Mouse (Mus musculus) kidney, postnatal 0 days (tissue): ENCODE data around the gene 1700024P04Rik. TPM values are rescaled to one million over a fixed set of nuclear protein-coding genes. Genes with fewer than 3 reads are reported as not detected.

Source experiments
- ATAC-seq: fragments of 200-750 bp; cut with Nextera tagmentation; replicated peaks from 2 replicates; pipeline ENCODE4 v1.8.0; 2017; ENCODE audit warnings: low read depth, moderate number of reproducible peaks, moderate TSS enrichment, moderate library complexity; ENCODE audit not compliant: low FRiP score
- DNase-seq: peaks from one replicate; pipeline ENCODE4 v3.0.0-alpha.2; 2016; ENCODE audit warnings: low spot score
- H3K27ac ChIP-seq: fragments of 300-500 bp; sonication (generic); 2 replicates; pipeline ENCODE4 v1.5.1; 2014; ENCODE audit warnings: mild to moderate bottlenecking
- H3K27me3 ChIP-seq: fragments of 300-500 bp; sonication (generic); 2 replicates; pipeline ENCODE4 v1.6.1; 2014; ENCODE audit warnings: low read length, mixed read lengths; ENCODE audit not compliant: insufficient read depth
- H3K36me3 ChIP-seq: fragments of 300-500 bp; sonication (generic); 2 replicates; pipeline ENCODE4 v1.6.1; 2014; ENCODE audit warnings: low read length, mixed read lengths; ENCODE audit not compliant: insufficient read depth
- H3K4me1 ChIP-seq: fragments of 300-500 bp; sonication (generic); replicated peaks from 2 replicates; pipeline ENCODE4 v1.6.1; 2014; ENCODE audit warnings: antibody characterized with exemption, low read length, mixed read lengths; ENCODE audit not compliant: insufficient read depth
- H3K4me2 ChIP-seq: fragments of 300-500 bp; sonication (generic); 2 replicates; pipeline ENCODE4 v1.6.1; 2014; ENCODE audit warnings: mild to moderate bottlenecking, low read length, moderate library complexity, mixed read lengths
- H3K4me3 ChIP-seq: fragments of 300-500 bp; sonication (generic); replicated peaks from 2 replicates; pipeline ENCODE4 v1.5.1; 2014; ENCODE audit warnings: low read depth, low read length
- H3K9ac ChIP-seq: fragments of 300-500 bp; sonication (generic); 2 replicates; pipeline ENCODE4 v1.6.1; 2014; ENCODE audit warnings: low read depth, low read length
- H3K9me3 ChIP-seq: fragments of 300-500 bp; sonication (generic); replicated peaks from 2 replicates; pipeline ENCODE4 v1.6.1; 2016; ENCODE audit warnings: low read length, inconsistent platforms, mixed read lengths
- CTCF ChIP-seq: IDR thresholded peaks from 2 replicates; pipeline ENCODE4 v1.5.1; 2016; ENCODE audit warnings: antibody characterized with exemption, low read depth, mild to moderate bottlenecking, moderate library complexity
- WGBS: fragments of 180-500 bp; shearing (Covaris S2); extraction: QIAGEN DNeasy Blood & Tissue Kit; methylation state at CpG from one replicate; pipeline ENCODE4 v1.1.7; 2014; 5-methylcytosine and 5-hydroxymethylcytosine counted together
- polyA plus RNA-seq: library from polyadenylated mRNA; unstranded; fragments of >200 nt; fragmentation: Nextera tagmentation; extraction: Ambion mirVana; gene quantifications from 2 replicates; pipeline ENCODE4 v1.2.1, GENCODE M21; 2015

1700024P04Rik gene
- polyA plus RNA-seq, 1 experiment from 2014 or later: not detected

GRCm38 (mm10) chr13:98951951-98952350 lies 32.4 kb downstream of the 1700024P04Rik start:
- Histone ChIP-seq H3K36me3 (no peaks in the 10 kb centered on the region), H3K27ac (no peak overlapping the region), H3K4me1 (no peaks in the 10 kb centered on the region), H3K27me3 (no peaks in the 10 kb centered on the region), H3K9me3 (no peaks in the 10 kb centered on the region), H3K9ac (no peak overlapping the region), H3K4me2 (no peak overlapping the region), H3K4me3 (no peak overlapping the region)
- ATAC-seq: no peak
- no peak for TF ChIP-seq CTCF
- peak; percentile 38 for DNase-seq
- 33% methylated on average over 7 of the region's 7 CpGs for WGBS

- WGBS: 54% methylated on average over 4 of the region's 4 CpGs
- ATAC-seq: no peak
Measured at GRCm38 (mm10) chr13:98948146-98948545, 36.2 kb downstream of the 1700024P04Rik start.

GRCm38 (mm10) chr13:98946434-98946833 lies 37.9 kb downstream of the 1700024P04Rik start:
- Histone ChIP-seq H3K9me3 (no peaks in the 10 kb centered on the region), H3K4me2 (no peak overlapping the region), H3K9ac (no peak overlapping the region), H3K36me3 (no peaks in the 10 kb centered on the region), H3K4me3 (no peak overlapping the region), H3K4me1 (peaks cover 8% of the 10 kb centered on the region), H3K27me3 (no peaks in the 10 kb centered on the region), H3K27ac (0 out of 2 replicates have a peak overlapping the region, but pooled peaks have one; percentile 74)
- no peak for TF ChIP-seq CTCF
- 83% methylated on average over 7 of the region's 7 CpGs for WGBS
- ATAC-seq (no peak), DNase-seq (no peak)

More at GRCm38 (mm10) chr13:98948146-98948545, 36.2 kb downstream of the 1700024P04Rik start:
- no peaks in the 10 kb centered on the region for H3K27me3 ChIP-seq
- H3K4me1 ChIP-seq: no peaks in the 10 kb centered on the region; the same call in 1 of the 2 replicates
- no peak overlapping the region for H3K4me3 ChIP-seq
- DNase-seq: no peak
- H3K36me3 ChIP-seq: no peaks in the 10 kb centered on the region
- H3K27ac ChIP-seq: no peak overlapping the region
- H3K9me3 ChIP-seq: no peaks in the 10 kb centered on the region
- no peak overlapping the region for H3K9ac ChIP-seq
- no peak for TF ChIP-seq CTCF
- H3K4me2 ChIP-seq: no peak overlapping the region

- H3K9ac ChIP-seq: no peak overlapping the region
- no peak for TF ChIP-seq CTCF
- H3K4me1 ChIP-seq: peaks cover 8% of the 10 kb centered on the region
- no peak overlapping the region for H3K4me2 ChIP-seq
- no peak for DNase-seq
- no peaks in the 10 kb centered on the region for H3K36me3 ChIP-seq
- no peaks in the 10 kb centered on the region for H3K27me3 ChIP-seq
- no peaks in the 10 kb centered on the region for H3K9me3 ChIP-seq
- 42% methylated on average over 3 of the region's 3 CpGs for WGBS
- no peak for ATAC-seq
- H3K4me3 ChIP-seq: no peak overlapping the region
- 0 out of 2 replicates have a peak overlapping the region, but pooled peaks have one; percentile 74 for H3K27ac ChIP-seq
Measured at GRCm38 (mm10) chr13:98945908-98946307, 38.5 kb downstream of the 1700024P04Rik start.

- Histone ChIP-seq H3K27me3 (no peaks in the 10 kb centered on the region), H3K36me3 (no peaks in the 10 kb centered on the region), H3K4me2 (no peak overlapping the region), H3K4me3 (no peak overlapping the region), H3K9ac (no peak overlapping the region), H3K27ac (peak overlapping the region; percentile 74), H3K9me3 (no peaks in the 10 kb centered on the region), H3K4me1 (peaks cover 8% of the 10 kb centered on the region)
- ATAC-seq (no peak), DNase-seq (no peak)
- TF ChIP-seq CTCF: no peak
- 51% methylated on average over 4 of the region's 4 CpGs for WGBS
Measured at GRCm38 (mm10) chr13:98945381-98945780, 39.0 kb downstream of the 1700024P04Rik start.

GRCm38 (mm10) chr13:98944620-98945081 lies 39.7 kb downstream of the 1700024P04Rik start:
- ATAC-seq (peak; percentile 51; the same call in 1 of the 2 replicates), DNase-seq (peak; percentile 56)
- peaks cover 8% of the 10 kb centered on the region for H3K4me1 ChIP-seq
- peak overlapping the region; percentile 74 for H3K27ac ChIP-seq
- peak overlapping the region; percentile 10; the same call in 1 of the 2 replicates for H3K9ac ChIP-seq
- no peaks in the 10 kb centered on the region for H3K27me3 ChIP-seq
- peak overlapping the region; percentile 19; the same call in 1 of the 2 replicates for H3K4me3 ChIP-seq
- peak overlapping the region; percentile 39 for H3K4me2 ChIP-seq
- 28% methylated on average over 7 of the region's 7 CpGs for WGBS
- TF ChIP-seq CTCF: no peak
- H3K36me3 ChIP-seq: no peaks in the 10 kb centered on the region
- no peaks in the 10 kb centered on the region for H3K9me3 ChIP-seq

GRCm38 (mm10) chr13:98942360-98942759 lies 42.0 kb downstream of the 1700024P04Rik start:
- Histone ChIP-seq H3K27me3 (no peaks in the 10 kb centered on the region), H3K36me3 (no peaks in the 10 kb centered on the region), H3K4me1 (peaks cover 8% of the 10 kb centered on the region), H3K9me3 (no peaks in the 10 kb centered on the region), H3K9ac (no peak overlapping the region), H3K27ac (peak overlapping the region; percentile 31; the same call in 1 of the 2 replicates), H3K4me3 (no peak overlapping the region), H3K4me2 (no peak overlapping the region)
- no peak for ATAC-seq
- DNase-seq: peak; percentile 48
- no peak for TF ChIP-seq CTCF
- WGBS: 34% methylated on average over 6 of the region's 6 CpGs
